16 mouse cellular contexts compared by ENCODE assay signal in the genomic region with DNA sequence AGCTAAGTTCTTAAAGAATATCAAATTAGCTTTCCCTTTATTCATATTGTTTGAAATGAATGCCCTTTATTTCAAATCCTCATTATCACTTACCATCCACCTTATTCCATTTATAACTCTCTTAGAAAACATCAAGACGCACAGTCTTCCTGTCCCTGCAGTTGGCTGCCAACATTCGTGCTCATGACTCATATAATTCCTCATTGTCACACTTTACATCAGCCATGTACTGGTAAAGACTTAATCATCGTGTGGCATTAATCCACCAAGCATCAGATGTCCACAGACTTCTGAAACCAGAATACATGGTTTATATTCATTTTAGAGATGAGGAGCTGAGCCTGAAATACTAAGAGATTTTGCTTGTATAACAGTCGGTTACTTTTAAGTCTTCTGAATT.
DNase-seq lines count a peak whose midpoint lies in the region.
"Had no signal": no experiment of that assay in that cellular context is flagged by ENCODE, and none has a peak within 500 bp of the region (broad histone marks: within the 10 kb centered on the region; RNA-seq: fewer than 3 reads in every experiment).

No protein-coding gene starts in this region.

- DNase-seq in adrenal gland, adult 2 months: peak; percentile 34
- DNase-seq in adrenal gland, adult 8-10 months: no peak
- peak; percentile 21 to 37 for DNase-seq in layer of hippocampus, adult 18-20 months (ENCODE audit: low spot score in 2 of 2)
- no peak for DNase-seq in layer of hippocampus, postnatal 36 days
- peak; percentile 66 for DNase-seq in right cerebral cortex, adult 18-20 months
- no peak for DNase-seq in right cerebral cortex, postnatal 14 days
- peak; percentile 22 to 27 for DNase-seq in left cerebral cortex, postnatal 36 days (ENCODE audit: low spot score in 2 of 2)
- DNase-seq in heart, postnatal 4 days: no peak
- DNase-seq: cerebellum, adult 11 months; embryo, embryonic 11 days; gastrocnemius, postnatal 14 days; heart, adult 18-20 months; heart, postnatal 36 days; liver, embryonic 13.5 days; retina, postnatal 1 day; thymus, adult 2 months had no signal

- intact Hi-C loops in left cerebral cortex, postnatal 36 days (cut with DNase I): no loop called here

Comparison
In these comparisons a context has a peak if more than half of its experiments do, and no peak if none do; other contexts are left out.
1. DNase-seq: peak in adrenal gland, adult 2 months (single experiment), layer of hippocampus, adult 18-20 months (2 of 2), right cerebral cortex, adult 18-20 months (single experiment) and left cerebral cortex, postnatal 36 days (2 of 2); none in adrenal gland, adult 8-10 months (single experiment), layer of hippocampus, postnatal 36 days (0 of 2), right cerebral cortex, postnatal 14 days (single experiment) and heart, postnatal 4 days (single experiment).